8 mouse cellular contexts compared by ENCODE assay signal in genomic region chr17:86464689-86465363, GRCm38 (mm10). TPM values are rescaled to one million over a fixed set of nuclear protein-coding genes. Genes with fewer than 3 reads are reported as not detected.
DNase-seq lines count a peak whose midpoint lies in the region; ATAC-seq lines count a peak whose summit lies in the region.
"Had no signal": no experiment of that assay in that cellular context is flagged by ENCODE, and none has a peak within 500 bp of the region (broad histone marks: within the 10 kb centered on the region; RNA-seq: fewer than 3 reads in every experiment).

No protein-coding gene starts in this region.

- H3K9me3 ChIP-seq in hindbrain, embryonic 13.5 days: no peaks in the 10 kb centered on the region
- no peaks in the 10 kb centered on the region for H3K9me3 ChIP-seq in liver, embryonic 13.5 days (replicated peaks)
- H3K9me3 ChIP-seq: limb, embryonic 15.5 days had no signal

- H3K4me2 ChIP-seq in hindbrain, embryonic 13.5 days: no peak overlapping the region
- H3K4me2 ChIP-seq in liver, embryonic 13.5 days: no peak overlapping the region
- H3K4me2 ChIP-seq: limb, embryonic 15.5 days had no signal

- DNase-seq in MN1 (ENCODE audit: low spot score): peak; percentile 8
- DNase-seq in ZHBTc4 (ENCODE audit: low read depth, low spot score): peak; percentile 35
- DNase-seq in liver, embryonic 13.5 days: no peak
- DNase-seq in ovary, postnatal 36 days (ENCODE audit: low spot score): no peak
- no peak for DNase-seq in spleen, adult 12 weeks (ENCODE audit: low spot score)

- ATAC-seq in hindbrain, embryonic 13.5 days (ENCODE audit: low FRiP score): peak; percentile 36
- ATAC-seq in liver, embryonic 13.5 days (ENCODE audit: low read depth): peak; percentile 69
- no peak for ATAC-seq in monocyte, adult 5-6 weeks (replicated peaks; ENCODE audit: insufficient number of reproducible peaks, low FRiP score, low TSS enrichment, poor library complexity, severe bottlenecking)

- peak overlapping the region; percentile 40 for H3K27ac ChIP-seq in hindbrain, embryonic 13.5 days
- H3K27ac ChIP-seq in liver, embryonic 13.5 days: no peak overlapping the region; the same call in 1 of the 2 replicates
- H3K27ac ChIP-seq: limb, embryonic 15.5 days had no signal

- no peak overlapping the region for H3K4me3 ChIP-seq in hindbrain, embryonic 13.5 days
- no peak overlapping the region for H3K4me3 ChIP-seq in liver, embryonic 13.5 days (replicated peaks)
- H3K4me3 ChIP-seq: limb, embryonic 15.5 days had no signal

- H3K27me3 ChIP-seq in hindbrain, embryonic 13.5 days: no peaks in the 10 kb centered on the region
- H3K27me3 ChIP-seq in liver, embryonic 13.5 days: no peaks in the 10 kb centered on the region
- H3K27me3 ChIP-seq: limb, embryonic 15.5 days had no signal

- WGBS in hindbrain, embryonic 13.5 days: 34% methylated on average over 16 of the region's 16 CpGs
- WGBS in liver, embryonic 13.5 days (ENCODE audit: insufficient replicate concordance): 68% methylated on average over 16 of the region's 16 CpGs

- H3K9ac ChIP-seq in hindbrain, embryonic 13.5 days: no peak overlapping the region
- no peak overlapping the region for H3K9ac ChIP-seq in liver, embryonic 13.5 days
- H3K9ac ChIP-seq: limb, embryonic 15.5 days had no signal

- peaks cover 47% of the 10 kb centered on the region for H3K4me1 ChIP-seq in hindbrain, embryonic 13.5 days (replicated peaks)
- peaks cover 23% of the 10 kb centered on the region for H3K4me1 ChIP-seq in liver, embryonic 13.5 days (replicated peaks)

- H3K36me3 ChIP-seq in hindbrain, embryonic 13.5 days: no peaks in the 10 kb centered on the region
- H3K36me3 ChIP-seq in liver, embryonic 13.5 days: no peaks in the 10 kb centered on the region
- H3K36me3 ChIP-seq: limb, embryonic 15.5 days had no signal

RNA-seq across cellular contexts. Expression of gene Gm10309, which starts 40.2 kb away (rescaled TPM):
- 0.25 and 0.35 TPM in 2 replicates for polyA plus RNA-seq in hindbrain, embryonic 13.5 days (2015; fragmentation: Nextera tagmentation; extraction: Ambion mirVana)
- polyA plus RNA-seq in liver, embryonic 13.5 days (2015; fragmentation: Nextera tagmentation; extraction: Ambion mirVana): not detected in 2 replicates
- total RNA-seq in monocyte, adult 5-6 weeks (2017): not detected in 3 replicates

Comparison
In these comparisons a context has a peak if more than half of its experiments do, and no peak if none do; other contexts are left out.
1. DNase-seq: peak in MN1 (single experiment) and ZHBTc4 (single experiment); none in liver, embryonic 13.5 days (single experiment), ovary, postnatal 36 days (single experiment) and spleen, adult 12 weeks (single experiment).